Mouse (Mus musculus): ENCODE results near the gene Vmn2r100. TPM values are rescaled to one million over a fixed set of nuclear protein-coding genes. Genes with fewer than 3 reads are reported as not detected.

Vmn2r100 gene
- 0.15 and 0.25 TPM in 2 replicates for polyA plus RNA-seq (2011; ENCODE audit: insufficient read depth, insufficient read length, low read depth, missing spikeins)

DNA sequence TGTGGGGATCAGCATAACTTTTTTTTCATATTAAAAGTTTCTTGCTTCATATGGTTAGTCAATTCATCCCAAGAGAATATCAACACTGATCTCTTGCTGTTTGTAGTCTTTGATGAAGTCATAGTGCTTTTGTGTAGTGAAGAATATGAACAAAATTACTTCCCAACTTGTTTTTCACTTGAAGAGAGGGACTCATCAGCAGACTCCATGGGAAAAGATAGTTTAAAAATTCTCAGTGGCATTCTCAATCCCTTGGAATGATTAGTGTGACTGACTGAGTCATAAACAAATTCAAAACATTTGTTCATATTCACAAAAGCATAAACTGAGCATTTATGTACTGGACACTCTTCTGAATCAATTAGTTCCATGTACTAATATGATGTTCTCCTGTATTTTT is at the start of gene Vmn2r100:
Vmn2r100 (plus strand) TSS at position 301 of the 400 bp plus-strand sequence.
- Histone ChIP-seq H3K36me3 (ENCODE audit: control insufficient read depth, insufficient read depth, low read length, poor library complexity, severe bottlenecking) (no peaks in the 10 kb centered on the region), H3K27me3 (ENCODE audit: control insufficient read depth, insufficient read depth, low read length, poor library complexity, severe bottlenecking) (no peaks in the 10 kb centered on the region), H3K9ac (ENCODE audit: low read depth, poor library complexity, severe bottlenecking) (no peak within 1 kb of the TSS), H3K9me3 (replicated peaks; ENCODE audit: control insufficient read depth, insufficient read depth, low read length, poor library complexity, severe bottlenecking) (no peaks in the 10 kb centered on the region), H3K27ac (ENCODE audit: insufficient read depth, low read length) (no peak within 1 kb of the TSS), H3K4me1 (ENCODE audit: control insufficient read depth, insufficient read depth, low read length) (no peaks in the 10 kb centered on the region), H3K4me3 (ENCODE audit: low read depth, low read length) (no peak within 1 kb of the TSS)
- TF ChIP-seq POLR2A (IDR thresholded peaks at IDR 0.05; ENCODE audit: insufficient read depth, low read length) (no peak), EP300 (IDR thresholded peaks at IDR 0.05; ENCODE audit: insufficient read depth, low read depth, low read length) (no peak), CTCF (IDR thresholded peaks at IDR 0.05; ENCODE audit: low read depth, low read length) (no peak)

- TF ChIP-seq POLR2A (IDR thresholded peaks at IDR 0.05; ENCODE audit: insufficient read depth, low read length) (no peak), EP300 (IDR thresholded peaks at IDR 0.05; ENCODE audit: insufficient read depth, low read depth, low read length) (no peak), CTCF (IDR thresholded peaks at IDR 0.05; ENCODE audit: low read depth, low read length) (no peak)
- Histone ChIP-seq H3K27me3 (ENCODE audit: control insufficient read depth, insufficient read depth, low read length, poor library complexity, severe bottlenecking) (no peaks in the 10 kb centered on the region), H3K36me3 (ENCODE audit: control insufficient read depth, insufficient read depth, low read length, poor library complexity, severe bottlenecking) (no peaks in the 10 kb centered on the region), H3K4me1 (ENCODE audit: control insufficient read depth, insufficient read depth, low read length) (no peaks in the 10 kb centered on the region), H3K27ac (ENCODE audit: insufficient read depth, low read length) (no peak overlapping the region; the same call in 1 of the 2 replicates), H3K9ac (ENCODE audit: low read depth, poor library complexity, severe bottlenecking) (no peak overlapping the region), H3K9me3 (replicated peaks; ENCODE audit: control insufficient read depth, insufficient read depth, low read length, poor library complexity, severe bottlenecking) (peaks cover 24% of the 10 kb centered on the region), H3K4me3 (ENCODE audit: low read depth, low read length) (no peak overlapping the region)
Measured at GRCm38 (mm10) chr17:19482866-19483265, 21.7 kb upstream of the Vmn2r100 start.

GRCm38 (mm10) chr17:19576927-19577326 is 72.4 kb downstream of the Vmn2r100 start, which contains the start of gene Vmn2r101:
Vmn2r101 (plus strand) TSS chr17:19577227.
- no peaks in the 10 kb centered on the region for H3K4me1 ChIP-seq (ENCODE audit: control insufficient read depth, insufficient read depth, low read length)
- H3K36me3 ChIP-seq (ENCODE audit: control insufficient read depth, insufficient read depth, low read length, poor library complexity, severe bottlenecking): no peaks in the 10 kb centered on the region
- no peaks in the 10 kb centered on the region for H3K27me3 ChIP-seq (ENCODE audit: control insufficient read depth, insufficient read depth, low read length, poor library complexity, severe bottlenecking)
- TF ChIP-seq POLR2A (IDR thresholded peaks at IDR 0.05; ENCODE audit: insufficient read depth, low read length) (no peak), CTCF (IDR thresholded peaks at IDR 0.05; ENCODE audit: low read depth, low read length) (no peak), EP300 (IDR thresholded peaks at IDR 0.05; ENCODE audit: insufficient read depth, low read depth, low read length) (no peak)
- H3K9ac ChIP-seq (ENCODE audit: low read depth, poor library complexity, severe bottlenecking): no peak within 1 kb of the TSS
- H3K27ac ChIP-seq (ENCODE audit: insufficient read depth, low read length): no peak within 1 kb of the TSS
- H3K9me3 ChIP-seq (replicated peaks; ENCODE audit: control insufficient read depth, insufficient read depth, low read length, poor library complexity, severe bottlenecking): 0 out of 2 replicates have a peak, but pooled peaks cover 3% of the 10 kb centered on the region
- no peak within 1 kb of the TSS for H3K4me3 ChIP-seq (ENCODE audit: low read depth, low read length)

Other genes starting within 250 kb of the Vmn2r100 start
- not detected in 2 replicates for gene Vmn2r99, start 142.8 kb upstream of the Vmn2r100 start, polyA plus RNA-seq (2011; ENCODE audit: insufficient read depth, insufficient read length, low read depth, missing spikeins)
- gene Vmn2r101, start 72.5 kb downstream of the Vmn2r100 start, polyA plus RNA-seq (2011; ENCODE audit: insufficient read depth, insufficient read length, low read depth, missing spikeins): not detected in 2 replicates
- 0.03 TPM in 1 of 2 replicates, not detected in the other for gene Vmn2r102, start 155.6 kb downstream of the Vmn2r100 start, polyA plus RNA-seq (2011; ENCODE audit: insufficient read depth, insufficient read length, low read depth, missing spikeins)